Mouse (Mus musculus): ENCODE results near the gene Eef2.

DNA sequence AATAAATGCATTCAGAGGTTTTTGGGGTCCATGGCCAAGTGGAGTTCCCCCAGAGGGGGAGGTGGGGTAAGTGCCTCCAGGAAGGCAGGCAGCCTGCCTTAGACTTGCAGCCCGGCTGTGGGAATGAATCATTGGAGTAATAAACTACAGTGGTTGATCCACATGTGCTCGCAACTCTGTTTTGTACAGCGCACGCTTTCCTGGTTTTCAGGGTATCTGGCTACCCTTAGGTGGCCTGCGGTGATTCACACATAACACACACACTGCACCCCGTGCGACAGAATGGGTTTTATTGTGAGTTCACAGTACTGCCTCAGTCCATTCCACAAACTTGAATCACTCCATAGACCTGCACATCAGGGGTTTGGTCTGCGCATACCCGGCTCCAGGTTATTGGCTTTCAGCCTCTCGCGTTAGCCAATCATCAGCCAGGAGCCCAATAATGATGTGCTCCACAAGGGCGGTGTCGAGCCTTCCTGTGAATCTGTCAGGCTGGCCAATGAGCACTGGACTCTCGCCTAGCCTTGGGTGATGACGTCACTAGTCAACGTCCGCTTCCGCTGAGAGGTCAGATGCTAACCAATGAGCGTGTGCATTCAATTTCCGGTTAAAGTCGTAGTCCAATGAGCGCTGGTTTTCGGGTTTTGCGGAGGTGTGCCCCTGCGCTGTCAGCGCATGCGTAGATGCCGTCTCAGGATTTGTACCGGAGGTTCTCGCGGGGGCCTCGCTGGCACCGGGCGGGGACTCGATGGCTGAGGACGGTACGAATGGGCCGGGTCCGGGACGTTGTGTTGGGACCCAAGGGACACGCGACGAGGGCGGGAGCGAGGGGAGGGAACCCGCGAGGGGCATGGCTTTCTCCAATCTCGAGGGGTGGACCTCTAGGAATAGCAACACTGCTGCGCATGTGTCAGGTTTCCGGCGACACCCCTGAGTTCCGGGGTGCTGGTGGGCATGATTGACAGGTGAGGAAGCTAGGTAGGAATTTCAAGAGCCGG is 6.2 kb downstream of the Eef2 start, which contains the start of gene Dapk3:
- TF ChIP-seq POLR2A (IDR thresholded peaks at IDR 0.05; ENCODE audit: extremely low read depth, insufficient read depth, low read length), result peak; percentile 88
- no peak for TF ChIP-seq CTCF (IDR thresholded peaks at IDR 0.05; ENCODE audit: extremely low read depth, insufficient read depth, low read length)
